Mouse (Mus musculus) neural tube, embryonic 11.5 days (tissue): ENCODE measurements around the gene Cpe. TPM values are rescaled to one million over a fixed set of nuclear protein-coding genes. Genes with fewer than 3 reads are reported as not detected.

ENCODE experiments used
- ATAC-seq: fragments of 200-750 bp; cut with Nextera tagmentation; 2 replicates; pipeline ENCODE4 v1.8.0; 2017; ENCODE audit warnings: moderate number of reproducible peaks, mild to moderate bottlenecking, moderate TSS enrichment, moderate library complexity; ENCODE audit not compliant: insufficient read depth, low FRiP score, low TSS enrichment
- DNase-seq: peaks from one replicate; pipeline ENCODE4 v3.0.0-alpha.2; 2015; ENCODE audit warnings: low spot score
- H3K27ac ChIP-seq: fragments of 300-500 bp; sonication (generic); 2 replicates; pipeline ENCODE4 v1.5.1; 2014; ENCODE audit warnings: low read depth, mild to moderate bottlenecking, low read length
- H3K27me3 ChIP-seq: fragments of 300-500 bp; sonication (generic); 2 replicates; pipeline ENCODE4 v1.6.1; 2014; ENCODE audit warnings: mild to moderate bottlenecking, low read length, mixed read lengths; ENCODE audit not compliant: control insufficient read depth, insufficient read depth
- H3K36me3 ChIP-seq: fragments of 300-500 bp; sonication (generic); 2 replicates; pipeline ENCODE4 v1.6.1; 2014; ENCODE audit warnings: mild to moderate bottlenecking, low read length, moderate library complexity, mixed read lengths; ENCODE audit not compliant: control insufficient read depth, insufficient read depth
- H3K4me1 ChIP-seq: fragments of 300-500 bp; sonication (generic); 2 replicates; pipeline ENCODE4 v1.6.1; 2014; ENCODE audit warnings: low read length, mixed read lengths; ENCODE audit not compliant: control insufficient read depth, insufficient read depth
- H3K4me2 ChIP-seq: fragments of 300-500 bp; sonication (generic); 2 replicates; pipeline ENCODE4 v1.6.1; 2014; ENCODE audit warnings: low read depth, mild to moderate bottlenecking, moderate library complexity
- H3K4me3 ChIP-seq: fragments of 300-500 bp; sonication (generic); 2 replicates; pipeline ENCODE4 v1.5.1; 2014; ENCODE audit warnings: low read depth, low read length
- H3K9ac ChIP-seq: fragments of 300-500 bp; sonication (generic); 2 replicates; pipeline ENCODE4 v1.6.1; 2014; ENCODE audit warnings: mild to moderate bottlenecking, low read length
- H3K9me3 ChIP-seq: fragments of 300-500 bp; sonication (generic); 2 replicates; pipeline ENCODE4 v1.6.1; 2016; ENCODE audit warnings: low read length; ENCODE audit not compliant: control insufficient read depth
- WGBS: fragments of 180-500 bp; shearing (Covaris S2); extraction: QIAGEN DNeasy Blood & Tissue Kit; methylation state at CpG from one replicate; pipeline ENCODE4 v1.1.7; 2014; 5-methylcytosine and 5-hydroxymethylcytosine counted together
- polyA plus RNA-seq: library from polyadenylated mRNA; unstranded; fragments of >200 nt; fragmentation: Nextera tagmentation; extraction: Ambion mirVana; gene quantifications from 2 replicates; pipeline ENCODE4 v1.2.1, GENCODE M21; 2014

Cpe gene
- polyA plus RNA-seq, 1 experiment from 2014 or later = 271 TPM

GRCm38 (mm10) chr8:64726190-64726695, 33.4 kb upstream of the Cpe start:
- no peak for DNase-seq

DNA sequence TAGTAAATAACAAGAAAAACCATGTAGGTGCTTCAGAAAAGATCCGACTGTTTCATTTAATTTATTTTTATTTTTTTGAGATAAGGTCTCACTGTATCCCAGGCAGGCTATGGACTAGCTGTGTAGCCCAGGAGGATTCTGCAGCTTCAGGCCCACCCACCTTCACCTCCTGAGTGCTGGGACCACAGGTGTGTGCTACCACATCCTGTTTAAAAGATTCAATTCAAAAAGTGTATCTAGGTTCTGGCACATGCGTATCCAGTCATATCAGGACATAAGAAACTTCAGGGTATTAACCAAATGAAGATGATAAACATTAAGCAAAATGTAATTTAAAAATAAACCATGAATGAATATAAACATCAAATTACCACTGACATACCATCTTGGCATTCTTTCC, 30.4 kb upstream of the Cpe start:
- 93% methylated on average over 2 of the region's 2 CpGs for WGBS
- no peaks in the 10 kb centered on the region for H3K4me1 ChIP-seq
- no peak overlapping the region for H3K4me3 ChIP-seq

More at GRCm38 (mm10) chr8:64726190-64726695, 33.4 kb upstream of the Cpe start:
- Histone ChIP-seq H3K4me2 (no peak overlapping the region), H3K4me3 (no peak overlapping the region), H3K9ac (no peak overlapping the region), H3K36me3 (peaks cover 20% of the 10 kb centered on the region), H3K4me1 (no peaks in the 10 kb centered on the region), H3K27ac (no peak overlapping the region), H3K27me3 (no peaks in the 10 kb centered on the region), H3K9me3 (no peaks in the 10 kb centered on the region)
- no peak for ATAC-seq
- 91% methylated on average over 4 of the region's 4 CpGs for WGBS

DNA sequence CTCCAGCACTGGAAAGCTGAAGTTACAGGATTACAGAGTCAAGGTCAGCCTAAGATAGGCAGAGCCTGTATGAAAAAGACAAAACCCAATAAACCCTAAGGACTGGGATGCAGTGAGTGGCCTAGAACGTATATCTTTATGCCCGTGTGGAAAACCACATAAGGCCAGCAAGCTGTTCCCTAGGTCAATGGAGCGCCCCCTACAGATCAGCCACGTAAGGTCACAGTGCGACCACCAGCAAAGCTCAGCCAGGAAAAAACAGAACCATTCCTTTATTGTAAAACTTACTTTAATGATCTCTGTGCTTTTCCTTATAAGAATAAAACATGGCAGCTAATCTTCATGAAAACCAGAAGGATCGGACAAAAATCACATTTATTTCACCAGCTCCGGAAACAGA, 25.0 kb upstream of the Cpe start:
- H3K27ac ChIP-seq = no peak overlapping the region
- 88% methylated on average over 7 of the region's 7 CpGs for WGBS
- no peaks in the 10 kb centered on the region for H3K4me1 ChIP-seq
- H3K4me3 ChIP-seq = no peak overlapping the region
- no peaks in the 10 kb centered on the region for H3K9me3 ChIP-seq
- no peaks in the 10 kb centered on the region for H3K27me3 ChIP-seq
- ATAC-seq (no peak), DNase-seq (no peak)
- no peak overlapping the region for H3K4me2 ChIP-seq
- peaks cover 14% of the 10 kb centered on the region for H3K36me3 ChIP-seq
- no peak overlapping the region for H3K9ac ChIP-seq

More for the DNA sequence above, 30.4 kb upstream of the Cpe start:
- Histone ChIP-seq H3K9me3 (no peaks in the 10 kb centered on the region), H3K4me2 (no peak overlapping the region), H3K36me3 (peaks cover 31% of the 10 kb centered on the region), H3K9ac (no peak overlapping the region), H3K27ac (no peak overlapping the region), H3K27me3 (no peaks in the 10 kb centered on the region)
- no peak for ATAC-seq
- no peak for DNase-seq

- H3K36me3 ChIP-seq = no peaks in the 10 kb centered on the region
- no peaks in the 10 kb centered on the region for H3K27me3 ChIP-seq
- WGBS = 90% methylated on average over 7 of the region's 7 CpGs
- no peak overlapping the region for H3K9ac ChIP-seq
- no peak overlapping the region for H3K4me3 ChIP-seq
- H3K4me1 ChIP-seq = no peaks in the 10 kb centered on the region
- no peak overlapping the region for H3K4me2 ChIP-seq
- no peaks in the 10 kb centered on the region for H3K9me3 ChIP-seq
- DNase-seq (no peak), ATAC-seq (no peak)
- H3K27ac ChIP-seq = no peak overlapping the region
Measured at GRCm38 (mm10) chr8:64712499-64712898, 19.6 kb upstream of the Cpe start.

DNA sequence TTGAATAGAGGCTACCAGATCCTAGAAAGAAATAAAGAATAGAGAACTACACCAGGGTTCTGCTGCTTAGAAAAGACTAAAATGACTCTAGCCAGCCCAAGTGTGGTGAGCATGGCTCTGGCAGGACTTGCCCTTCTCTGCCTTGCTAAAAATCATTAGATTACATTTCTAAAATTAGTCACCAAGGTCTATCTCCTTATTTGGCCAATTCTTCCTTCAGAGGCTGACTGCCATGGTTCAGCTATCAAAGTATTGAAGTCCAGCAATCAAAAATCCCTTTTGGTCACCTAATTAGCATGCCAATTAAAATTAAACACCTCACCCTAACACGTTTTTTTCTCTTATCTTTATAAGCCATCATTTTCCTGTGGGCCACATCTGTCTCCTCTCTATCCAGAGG, 18.7 kb upstream of the Cpe start:
- ATAC-seq (no peak), DNase-seq (no peak)
- H3K9ac ChIP-seq = no peak overlapping the region
- no peak overlapping the region for H3K27ac ChIP-seq
- H3K27me3 ChIP-seq = no peaks in the 10 kb centered on the region
- no peaks in the 10 kb centered on the region for H3K9me3 ChIP-seq
- H3K4me2 ChIP-seq = no peak overlapping the region
- 52% methylated on average over 1 of the region's 1 CpGs for WGBS
- H3K4me3 ChIP-seq = no peak overlapping the region
- H3K36me3 ChIP-seq = no peaks in the 10 kb centered on the region
- no peaks in the 10 kb centered on the region for H3K4me1 ChIP-seq

DNA sequence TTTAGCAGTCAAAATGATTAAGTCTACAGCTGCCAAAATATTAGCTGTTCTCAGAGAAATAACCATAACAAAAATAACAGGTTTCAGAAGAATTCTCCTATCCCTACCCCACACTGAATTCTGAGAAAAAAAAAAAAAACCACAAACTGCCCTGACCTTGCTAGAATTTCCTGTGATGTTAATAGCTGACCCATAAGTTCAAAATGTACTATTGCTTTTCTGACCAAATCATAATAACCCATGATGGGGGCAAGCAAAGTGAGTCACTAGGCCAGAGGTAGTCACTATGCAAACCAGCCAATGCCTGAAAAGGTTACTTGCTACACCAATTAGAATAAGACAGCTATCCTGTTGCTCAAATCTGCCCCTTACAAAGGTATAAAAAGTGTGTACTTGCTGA, 14.6 kb upstream of the Cpe start:
- ATAC-seq (no peak), DNase-seq (no peak)
- H3K4me1 ChIP-seq = no peaks in the 10 kb centered on the region
- H3K9me3 ChIP-seq = no peaks in the 10 kb centered on the region
- no peak overlapping the region for H3K4me2 ChIP-seq
- no peak overlapping the region for H3K4me3 ChIP-seq
- no peak overlapping the region for H3K9ac ChIP-seq
- no peaks in the 10 kb centered on the region for H3K36me3 ChIP-seq
- H3K27ac ChIP-seq = no peak overlapping the region
- no peaks in the 10 kb centered on the region for H3K27me3 ChIP-seq

DNA sequence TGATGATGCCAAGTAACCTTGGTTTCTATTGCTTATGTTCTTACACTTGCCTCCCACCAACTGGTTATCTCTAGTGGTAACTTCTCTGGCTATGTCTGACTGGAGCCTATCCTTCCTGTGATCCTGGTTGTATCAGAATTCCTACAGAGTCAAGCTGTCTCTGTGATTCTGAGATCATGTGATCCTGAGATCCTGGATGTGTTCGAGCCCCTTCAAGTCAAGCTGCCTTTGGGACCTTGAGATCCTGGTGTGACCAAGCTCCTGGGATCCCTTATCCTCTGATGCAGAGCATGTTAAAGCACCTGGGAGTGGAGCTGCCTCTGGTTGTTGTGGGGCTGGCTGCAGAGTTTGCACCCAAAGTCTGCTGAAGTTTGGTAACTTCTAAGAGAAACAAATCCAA, 10.3 kb upstream of the Cpe start:
- no peak for DNase-seq
- no peak overlapping the region for H3K4me2 ChIP-seq
- no peak for ATAC-seq
- H3K4me1 ChIP-seq = no peaks in the 10 kb centered on the region
- WGBS = 74% methylated on average over 1 of the region's 1 CpGs
- H3K27ac ChIP-seq = no peak overlapping the region
- H3K9me3 ChIP-seq = no peaks in the 10 kb centered on the region
- H3K27me3 ChIP-seq = no peaks in the 10 kb centered on the region
- H3K9ac ChIP-seq = no peak overlapping the region
- no peaks in the 10 kb centered on the region for H3K36me3 ChIP-seq
- no peak overlapping the region for H3K4me3 ChIP-seq

DNA sequence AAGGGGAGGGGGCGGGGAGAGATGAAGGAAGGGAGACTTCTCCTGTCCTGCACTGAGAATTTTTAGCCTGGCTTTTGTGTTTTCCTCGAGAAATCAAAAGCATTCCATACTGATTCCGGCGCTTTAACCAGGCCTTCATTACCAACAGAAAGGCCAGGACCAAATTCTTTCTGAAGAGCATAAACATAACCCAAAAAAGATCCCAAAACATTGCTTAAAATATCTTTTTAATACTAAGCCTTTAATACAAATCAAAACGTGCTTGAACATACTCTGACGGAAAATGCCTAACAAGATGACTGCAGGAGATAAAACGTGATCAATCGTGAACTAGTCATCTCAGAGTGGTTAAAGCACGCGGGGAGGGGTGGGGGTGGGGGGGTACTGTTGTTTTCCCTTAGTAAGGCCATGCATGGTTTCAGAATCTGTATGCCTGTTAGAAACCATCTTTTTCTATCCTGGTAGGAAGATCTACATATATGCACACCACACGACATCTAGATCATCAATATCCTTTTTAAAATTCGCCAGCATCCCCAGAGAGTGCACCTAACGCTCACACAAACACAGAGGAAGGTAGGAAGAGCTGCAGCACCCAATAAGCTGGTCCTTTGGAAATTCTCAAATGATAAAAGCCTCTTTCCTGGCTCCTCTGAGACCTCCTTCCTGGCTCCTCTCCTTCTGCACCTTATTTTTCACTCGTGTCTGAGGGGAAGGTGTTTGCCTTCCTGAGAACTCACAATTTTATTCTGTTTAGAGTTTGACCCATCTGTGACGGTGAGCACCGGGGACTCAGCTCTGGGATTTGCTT, 1.1 kb downstream of the Cpe start:
- Histone ChIP-seq H3K4me3 (peak overlapping the region; percentile 68), H3K27ac (no peak overlapping the region), H3K4me1 (0 out of 2 replicates have a peak, but pooled peaks cover 2% of the 10 kb centered on the region), H3K9ac (peak overlapping the region; percentile 93), H3K4me2 (peak overlapping the region; percentile 49), H3K27me3 (no peaks in the 10 kb centered on the region), H3K9me3 (no peaks in the 10 kb centered on the region), H3K36me3 (no peaks in the 10 kb centered on the region)
- DNase-seq (no peak), ATAC-seq (no peak)
- 12% methylated on average over 16 of the region's 16 CpGs for WGBS

GRCm38 (mm10) chr8:64690845-64691244, 2.0 kb downstream of the Cpe start:
- ATAC-seq = no peak
- H3K9ac ChIP-seq = no peak overlapping the region
- DNase-seq = no peak
- 0 out of 2 replicates have a peak, but pooled peaks cover 2% of the 10 kb centered on the region for H3K4me1 ChIP-seq
- no peaks in the 10 kb centered on the region for H3K27me3 ChIP-seq
- H3K27ac ChIP-seq = no peak overlapping the region
- no peaks in the 10 kb centered on the region for H3K9me3 ChIP-seq
- H3K4me2 ChIP-seq = peak overlapping the region; percentile 6; the same call in 1 of the 2 replicates
- 90% methylated on average over 6 of the region's 6 CpGs for WGBS
- no peak overlapping the region for H3K4me3 ChIP-seq
- H3K36me3 ChIP-seq = no peaks in the 10 kb centered on the region
